15 mouse cellular contexts compared by ENCODE assay signal in genomic region chr1:152171034-152171790, GRCm38 (mm10).
DNase-seq lines count a peak whose midpoint lies in the region; ATAC-seq and TF ChIP-seq lines count a peak whose summit lies in the region.
"Had no signal": no experiment of that assay in that cellular context is flagged by ENCODE, and none has a peak within 500 bp of the region (broad histone marks: within the 10 kb centered on the region; RNA-seq: fewer than 3 reads in every experiment).

No protein-coding gene starts in this region.

- no peak overlapping the region for H3K4me3 ChIP-seq in gastrocnemius, adult 2 months
- H3K4me3 ChIP-seq in midbrain, embryonic 12.5 days = no peak overlapping the region
- H3K4me3 ChIP-seq in midbrain, embryonic 10.5 days = no peak overlapping the region
- no peak overlapping the region for H3K4me3 ChIP-seq in forebrain, embryonic 15.5 days
- H3K4me3 ChIP-seq: embryonic facial prominence, embryonic 13.5 days; heart, embryonic 15.5 days; limb, embryonic 15.5 days; myocyte had no signal

- intact Hi-C loops in gastrocnemius, adult 2 months (cut with DNase I) = loop anchor here (5.0 kb wide), 1 partner anchor 51 kb away; no protein-coding TSS in a partner anchor

- no peak for TF ChIP-seq CTCF in gastrocnemius, adult 2 months (IDR thresholded peaks at IDR 0.05)

- 68% methylated on average over 16 of the region's 16 CpGs for WGBS in midbrain, embryonic 12.5 days
- WGBS in midbrain, embryonic 10.5 days = 86% methylated on average over 16 of the region's 16 CpGs
- WGBS in forebrain, embryonic 15.5 days = 20% methylated on average over 16 of the region's 16 CpGs

- peak; percentile 41; the same call in 1 of the 2 replicates for ATAC-seq in midbrain, embryonic 12.5 days (ENCODE audit: low FRiP score, low read depth)
- ATAC-seq in forebrain, embryonic 15.5 days (replicated peaks) = peak; percentile 46

- no peaks in the 10 kb centered on the region for H3K9me3 ChIP-seq in midbrain, embryonic 12.5 days
- no peaks in the 10 kb centered on the region for H3K9me3 ChIP-seq in midbrain, embryonic 10.5 days (replicated peaks)
- H3K9me3 ChIP-seq in forebrain, embryonic 15.5 days = no peaks in the 10 kb centered on the region
- H3K9me3 ChIP-seq: embryonic facial prominence, embryonic 13.5 days; heart, embryonic 15.5 days; limb, embryonic 15.5 days had no signal

- peak overlapping the region; percentile 92 for H3K27ac ChIP-seq in gastrocnemius, adult 2 months
- peak overlapping the region; percentile 46 for H3K27ac ChIP-seq in midbrain, embryonic 12.5 days (replicated peaks)
- no peak overlapping the region for H3K27ac ChIP-seq in midbrain, embryonic 10.5 days (replicated peaks)
- peak overlapping the region; percentile 78 for H3K27ac ChIP-seq in forebrain, embryonic 15.5 days (replicated peaks)
- H3K27ac ChIP-seq: embryonic facial prominence, embryonic 13.5 days; heart, embryonic 15.5 days; limb, embryonic 15.5 days; stomach, postnatal 0 days had no signal

- no peak overlapping the region for H3K9ac ChIP-seq in midbrain, embryonic 12.5 days (replicated peaks)
- no peak overlapping the region for H3K9ac ChIP-seq in forebrain, embryonic 15.5 days (replicated peaks)
- H3K9ac ChIP-seq: embryonic facial prominence, embryonic 13.5 days; heart, embryonic 15.5 days; limb, embryonic 15.5 days had no signal

- no peak overlapping the region for H3K4me2 ChIP-seq in midbrain, embryonic 12.5 days (replicated peaks)
- no peak overlapping the region for H3K4me2 ChIP-seq in forebrain, embryonic 15.5 days (replicated peaks)
- H3K4me2 ChIP-seq: embryonic facial prominence, embryonic 13.5 days; heart, embryonic 15.5 days; limb, embryonic 15.5 days had no signal

- H3K4me1 ChIP-seq in midbrain, embryonic 12.5 days = peaks cover 24% of the 10 kb centered on the region; the same call in 1 of the 2 replicates
- H3K4me1 ChIP-seq in midbrain, embryonic 10.5 days = peaks cover 17% of the 10 kb centered on the region
- H3K4me1 ChIP-seq in forebrain, embryonic 15.5 days = peaks cover 16% of the 10 kb centered on the region
- H3K4me1 ChIP-seq: limb, embryonic 15.5 days had no signal

- no peaks in the 10 kb centered on the region for H3K36me3 ChIP-seq in midbrain, embryonic 12.5 days
- H3K36me3 ChIP-seq in midbrain, embryonic 10.5 days = no peaks in the 10 kb centered on the region
- no peaks in the 10 kb centered on the region for H3K36me3 ChIP-seq in forebrain, embryonic 15.5 days
- H3K36me3 ChIP-seq: embryonic facial prominence, embryonic 13.5 days; heart, embryonic 15.5 days; limb, embryonic 15.5 days had no signal

- H3K27me3 ChIP-seq in midbrain, embryonic 12.5 days = no peaks in the 10 kb centered on the region
- no peaks in the 10 kb centered on the region for H3K27me3 ChIP-seq in midbrain, embryonic 10.5 days (ENCODE audit: low read depth, poor library complexity, severe bottlenecking)
- no peaks in the 10 kb centered on the region for H3K27me3 ChIP-seq in forebrain, embryonic 15.5 days
- H3K27me3 ChIP-seq: embryonic facial prominence, embryonic 13.5 days; heart, embryonic 15.5 days; limb, embryonic 15.5 days had no signal

- peak; percentile 82 for DNase-seq in gastrocnemius, adult 2 months
- no peak for DNase-seq in gastrocnemius, postnatal 4 days (ENCODE audit: low spot score in 2 of 2)
- no peak for DNase-seq in midbrain, embryonic 10.5 days (ENCODE audit: low spot score)
- peak; percentile 79 for DNase-seq in skeletal muscle tissue, adult 2 months (ENCODE audit: low read depth, low spot score)
- no peak for DNase-seq in spleen, postnatal 36 days (ENCODE audit: low spot score in 2 of 2)
- DNase-seq in adrenal gland, postnatal 4 days (ENCODE audit: low spot score in 2 of 2) = no peak
- DNase-seq: kidney, adult 2 months; right cerebral cortex, postnatal 25 days had no signal

Comparison
In these comparisons a context has a peak if more than half of its experiments do, and no peak if none do; other contexts are left out.
1. DNase-seq: peak in gastrocnemius, adult 2 months (single experiment) and skeletal muscle tissue, adult 2 months (single experiment); none in gastrocnemius, postnatal 4 days (0 of 2), midbrain, embryonic 10.5 days (single experiment), spleen, postnatal 36 days (0 of 2) and adrenal gland, postnatal 4 days (0 of 2).